Mouse (Mus musculus): ENCODE measurements around the gene Atp10a.

- no peak for TF ChIP-seq CTCF (conservative IDR thresholded peaks at IDR 0.05; ENCODE audit: insufficient read depth, insufficient read length, low read depth, low read length)
- no peak for TF ChIP-seq POLR2A (IDR thresholded peaks at IDR 0.05; ENCODE audit: low read depth, low read length)
These were observed 84.2 kb downstream of the Atp10a start for GRCm38 (mm10) chr7:58740196-58740595.
